Mouse (Mus musculus): Measurements from ENCODE around the gene Tbc1d1. TPM values are rescaled to one million over a fixed set of nuclear protein-coding genes. Genes with fewer than 3 reads are reported as not detected.

Gene Tbc1d1
- total and polyA plus RNA-seq, 2 experiments from 2014 or later, result 5.9 to 20.5 TPM

- TF ChIP-seq CTCF (IDR thresholded peaks at IDR 0.05; ENCODE audit: low read depth), result no peak
- Histone ChIP-seq H3K36me3 (ENCODE audit: insufficient read depth) (peaks cover 3% of the 10 kb centered on the region; the same call in 1 of the 2 replicates), H3K27ac (ENCODE audit: low read depth, low read length) (no peak overlapping the region), H3K4me3 (ENCODE audit: low read depth, low read length) (no peak overlapping the region), H3K4me1 (ENCODE audit: insufficient read depth) (no peaks in the 10 kb centered on the region), H3K9ac (no peak overlapping the region), H3K9me3 (ENCODE audit: low read length) (no peaks in the 10 kb centered on the region), H3K27me3 (ENCODE audit: insufficient read depth, low read length) (no peaks in the 10 kb centered on the region), H3K4me2 (ENCODE audit: low read depth) (no peak overlapping the region)
- ATAC-seq (no peak), DNase-seq (no peak)
- 64% methylated on average over 5 of the region's 5 CpGs for WGBS
Measured at GRCm38 (mm10) chr5:64291657-64292056, 135.6 kb downstream of the Tbc1d1 start.

DNA sequence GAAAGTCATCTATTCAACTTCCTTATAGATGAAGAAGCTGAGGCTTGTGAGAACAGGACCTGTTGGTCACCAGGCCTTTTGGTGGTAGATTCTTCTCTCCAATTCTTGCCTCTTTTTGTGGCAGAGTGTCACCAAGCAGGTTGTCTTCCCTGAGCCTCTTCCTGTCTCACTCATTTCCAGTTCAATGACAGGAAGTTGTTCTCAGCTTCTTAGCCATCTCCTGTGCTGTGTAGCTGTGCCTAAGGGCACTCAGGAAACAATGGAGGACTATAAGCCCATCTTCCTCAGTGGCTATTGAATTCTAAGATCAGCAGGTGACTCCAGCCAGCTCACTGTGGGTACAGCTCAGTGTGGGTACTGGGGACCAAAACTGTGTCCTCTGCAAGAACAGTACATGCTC, 139.5 kb downstream of the Tbc1d1 start:
- no peak overlapping the region for H3K4me2 ChIP-seq (ENCODE audit: low read depth)
- DNase-seq (no peak), ATAC-seq (no peak)
- H3K9me3 ChIP-seq (ENCODE audit: low read length), result no peaks in the 10 kb centered on the region
- no peak overlapping the region for H3K27ac ChIP-seq (ENCODE audit: low read depth, low read length)
- H3K27me3 ChIP-seq (ENCODE audit: insufficient read depth, low read length), result no peaks in the 10 kb centered on the region
- H3K9ac ChIP-seq, result no peak overlapping the region
- no peak overlapping the region for H3K4me3 ChIP-seq (ENCODE audit: low read depth, low read length)
- no peak for TF ChIP-seq CTCF (IDR thresholded peaks at IDR 0.05; ENCODE audit: low read depth)
- H3K4me1 ChIP-seq (ENCODE audit: insufficient read depth), result no peaks in the 10 kb centered on the region
- H3K36me3 ChIP-seq (ENCODE audit: insufficient read depth), result 0 out of 2 replicates have a peak, but pooled peaks cover 3% of the 10 kb centered on the region

DNA sequence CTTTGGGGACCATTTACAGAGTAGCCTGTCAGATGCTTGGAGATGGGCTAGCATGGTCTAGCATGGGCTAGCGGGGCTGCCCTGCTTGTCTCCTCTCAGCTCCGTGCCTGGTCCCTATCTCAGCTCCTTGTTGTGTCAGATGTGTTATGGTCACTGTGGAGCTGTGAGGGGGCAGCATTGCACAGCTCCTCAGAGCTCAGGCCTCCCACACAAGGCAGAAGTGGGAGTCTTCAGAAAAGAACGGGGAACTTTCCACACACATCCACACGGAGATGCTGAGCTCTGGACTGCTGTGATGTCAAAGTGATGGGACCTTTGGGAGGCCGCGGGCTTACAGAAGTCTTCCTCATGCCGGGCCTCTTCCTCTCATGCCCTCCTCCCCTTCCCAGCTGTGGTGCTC, 140.2 kb downstream of the Tbc1d1 start:
- no peak overlapping the region for H3K4me3 ChIP-seq (ENCODE audit: low read depth, low read length)
- 0 out of 2 replicates have a peak, but pooled peaks cover 3% of the 10 kb centered on the region for H3K36me3 ChIP-seq (ENCODE audit: insufficient read depth)
- H3K9ac ChIP-seq, result no peak overlapping the region
- ATAC-seq, result no peak
- H3K4me1 ChIP-seq (ENCODE audit: insufficient read depth), result no peaks in the 10 kb centered on the region
- H3K27ac ChIP-seq (ENCODE audit: low read depth, low read length), result no peak overlapping the region
- no peaks in the 10 kb centered on the region for H3K9me3 ChIP-seq (ENCODE audit: low read length)
- no peaks in the 10 kb centered on the region for H3K27me3 ChIP-seq (ENCODE audit: insufficient read depth, low read length)
- no peak overlapping the region for H3K4me2 ChIP-seq (ENCODE audit: low read depth)
- WGBS, result 87% methylated on average over 7 of the region's 7 CpGs
- TF ChIP-seq CTCF (IDR thresholded peaks at IDR 0.05; ENCODE audit: low read depth), result 0 out of 2 replicates have a peak, but pooled peaks have one; percentile 14
- no peak for DNase-seq

DNA sequence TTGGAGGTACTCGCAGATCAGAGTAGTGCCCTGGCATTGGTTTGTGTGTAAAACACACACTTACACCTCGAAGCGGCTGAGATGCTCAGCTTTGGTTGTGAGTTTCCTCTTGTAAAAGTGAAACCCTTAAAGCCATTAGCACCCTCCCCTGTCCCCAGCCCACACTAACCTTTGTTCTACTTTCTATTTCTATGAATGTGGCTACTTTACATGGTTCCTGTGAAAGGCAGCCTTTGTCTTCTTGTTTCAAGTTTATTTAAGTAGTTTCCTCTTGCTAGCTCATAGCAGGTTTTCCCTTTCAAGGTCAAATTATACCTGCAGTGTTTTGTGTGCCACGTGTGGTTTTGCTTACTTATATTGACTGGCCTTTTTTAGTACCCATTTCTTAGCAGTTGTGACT, 141.0 kb downstream of the Tbc1d1 start:
- TF ChIP-seq CTCF (IDR thresholded peaks at IDR 0.05; ENCODE audit: low read depth), result no peak
- Histone ChIP-seq H3K36me3 (ENCODE audit: insufficient read depth) (0 out of 2 replicates have a peak, but pooled peaks cover 3% of the 10 kb centered on the region), H3K4me2 (ENCODE audit: low read depth) (no peak overlapping the region), H3K27me3 (ENCODE audit: insufficient read depth, low read length) (no peaks in the 10 kb centered on the region), H3K9ac (no peak overlapping the region), H3K4me1 (ENCODE audit: insufficient read depth) (no peaks in the 10 kb centered on the region), H3K27ac (ENCODE audit: low read depth, low read length) (no peak overlapping the region), H3K9me3 (ENCODE audit: low read length) (no peaks in the 10 kb centered on the region), H3K4me3 (ENCODE audit: low read depth, low read length) (no peak overlapping the region)
- WGBS, result 74% methylated on average over 4 of the region's 4 CpGs
- ATAC-seq (no peak), DNase-seq (no peak)

DNA sequence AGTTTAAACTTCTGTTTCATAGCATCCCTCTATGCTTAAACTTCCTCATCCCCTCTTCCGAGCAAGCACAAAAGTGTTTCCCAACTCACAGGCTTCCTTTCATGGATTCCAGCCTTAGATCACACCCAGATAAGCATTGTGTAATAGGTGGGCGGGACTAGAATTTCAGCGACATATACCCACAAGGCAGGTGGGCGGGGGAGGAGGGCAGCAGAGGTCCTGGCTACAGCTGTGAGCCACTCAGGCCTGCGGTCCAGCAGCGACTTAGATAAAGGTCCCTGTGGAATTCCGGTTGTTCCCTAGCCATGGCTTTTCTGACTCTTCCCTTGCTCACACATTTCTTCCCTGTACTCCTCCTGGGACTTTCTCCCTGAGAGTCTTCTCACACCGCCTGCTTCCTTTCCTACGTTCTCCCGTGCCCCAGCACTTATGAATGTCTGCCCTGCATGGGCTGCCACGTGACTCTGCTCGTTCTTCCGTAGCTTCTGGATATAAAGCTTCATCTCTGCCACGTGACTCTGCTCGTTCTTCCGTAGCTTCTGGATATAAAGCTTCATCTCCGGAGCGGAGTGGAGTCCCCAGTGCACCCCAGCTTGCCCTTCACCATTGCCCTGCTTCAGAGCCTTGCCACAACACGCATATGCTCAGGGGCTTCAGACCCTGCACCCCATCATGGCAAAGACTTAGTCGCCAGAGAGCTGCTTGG, 142.4 kb downstream of the Tbc1d1 start:
- Histone ChIP-seq H3K9me3 (ENCODE audit: low read length) (no peaks in the 10 kb centered on the region), H3K27ac (ENCODE audit: low read depth, low read length) (no peak overlapping the region), H3K27me3 (ENCODE audit: insufficient read depth, low read length) (no peaks in the 10 kb centered on the region), H3K4me2 (ENCODE audit: low read depth) (peak overlapping the region; percentile 19; the same call in 1 of the 2 replicates), H3K36me3 (ENCODE audit: insufficient read depth) (0 out of 2 replicates have a peak, but pooled peaks cover 3% of the 10 kb centered on the region), H3K4me1 (ENCODE audit: insufficient read depth) (no peaks in the 10 kb centered on the region), H3K4me3 (ENCODE audit: low read depth, low read length) (no peak overlapping the region), H3K9ac (no peak overlapping the region)
- no peak for TF ChIP-seq CTCF (IDR thresholded peaks at IDR 0.05; ENCODE audit: low read depth)
- ATAC-seq (peak; percentile 71), DNase-seq (no peak)
- 53% methylated on average over 20 of the region's 20 CpGs for WGBS

- no peak overlapping the region for H3K9ac ChIP-seq
- no peak overlapping the region for H3K4me2 ChIP-seq (ENCODE audit: low read depth)
- DNase-seq (no peak), ATAC-seq (no peak)
- no peak for TF ChIP-seq CTCF (IDR thresholded peaks at IDR 0.05; ENCODE audit: low read depth)
- no peak overlapping the region for H3K27ac ChIP-seq (ENCODE audit: low read depth, low read length)
- H3K9me3 ChIP-seq (ENCODE audit: low read length), result no peaks in the 10 kb centered on the region
- H3K27me3 ChIP-seq (ENCODE audit: insufficient read depth, low read length), result no peaks in the 10 kb centered on the region
- no peak overlapping the region for H3K4me3 ChIP-seq (ENCODE audit: low read depth, low read length)
- WGBS, result 70% methylated on average over 7 of the region's 7 CpGs
- no peaks in the 10 kb centered on the region for H3K36me3 ChIP-seq (ENCODE audit: insufficient read depth)
- no peaks in the 10 kb centered on the region for H3K4me1 ChIP-seq (ENCODE audit: insufficient read depth)
Measured at GRCm38 (mm10) chr5:64299508-64300324, 143.6 kb downstream of the Tbc1d1 start.

GRCm38 (mm10) chr5:64301246-64301645, 145.1 kb downstream of the Tbc1d1 start:
- Histone ChIP-seq H3K9ac (no peak overlapping the region), H3K9me3 (ENCODE audit: low read length) (peaks cover 1% of the 10 kb centered on the region; the same call in 1 of the 2 replicates), H3K36me3 (ENCODE audit: insufficient read depth) (peaks cover 5% of the 10 kb centered on the region; the same call in 1 of the 2 replicates), H3K4me3 (ENCODE audit: low read depth, low read length) (no peak overlapping the region), H3K4me1 (ENCODE audit: insufficient read depth) (no peaks in the 10 kb centered on the region), H3K4me2 (ENCODE audit: low read depth) (no peak overlapping the region), H3K27me3 (ENCODE audit: insufficient read depth, low read length) (no peaks in the 10 kb centered on the region), H3K27ac (ENCODE audit: low read depth, low read length) (no peak overlapping the region)
- ATAC-seq (no peak), DNase-seq (no peak)
- WGBS, result 79% methylated on average over 4 of the region's 4 CpGs
- TF ChIP-seq CTCF (IDR thresholded peaks at IDR 0.05; ENCODE audit: low read depth), result no peak

Data from forebrain, postnatal 0 days (tissue).